Mouse (Mus musculus) G1E-ER4 (cell line): ENCODE results near the gene Pmpcb. TPM values are rescaled to one million over a fixed set of nuclear protein-coding genes. Genes with fewer than 3 reads are reported as not detected.

Experiments used
- GATA1 ChIP-seq: IDR thresholded peaks from one replicate; pipeline ENCODE4 v1.8.0; 2012; ENCODE audit warnings: low read length, inconsistent platforms
- polyA plus RNA-seq: library from polyadenylated mRNA; stranded (reverse); fragments of >175 nt; gene quantifications from 2 replicates; pipeline ENCODE4 v1.2.3, GENCODE M21; 2012

The Pmpcb gene
- 44.5 and 58.8 TPM in 2 replicates for polyA plus RNA-seq

GRCm38 (mm10) chr5:21736956-21737585 lies at the start of gene Pmpcb:
Gene Pmpcb (plus strand): TSS chr5:21737141.
- TF ChIP-seq GATA1 = no peak

GRCm38 (mm10) chr5:21692230-21692629 lies 44.7 kb upstream of the Pmpcb start:
- TF ChIP-seq GATA1 = no peak

GRCm38 (mm10) chr5:21693372-21693870 lies 43.5 kb upstream of the Pmpcb start:
- TF ChIP-seq GATA1 = no peak

- no peak for TF ChIP-seq GATA1
Measured at GRCm38 (mm10) chr5:21694854-21695490, 42.0 kb upstream of the Pmpcb start.

- TF ChIP-seq GATA1 = no peak
Measured at GRCm38 (mm10) chr5:21700272-21700821, 36.6 kb upstream of the Pmpcb start.

GRCm38 (mm10) chr5:21700934-21701333 lies 36.0 kb upstream of the Pmpcb start:
- no peak for TF ChIP-seq GATA1

GRCm38 (mm10) chr5:21701351-21702008 lies 35.5 kb upstream of the Pmpcb start, which contains the start of gene Napepld:
Gene Napepld (minus strand): TSS chr5:21701396.
- TF ChIP-seq GATA1 = no peak

- no peak for TF ChIP-seq GATA1
Measured at GRCm38 (mm10) chr5:21702009-21702364, 35.0 kb upstream of the Pmpcb start.

- no peak for TF ChIP-seq GATA1
Measured at GRCm38 (mm10) chr5:21702873-21703475, 34.0 kb upstream of the Pmpcb start.

GRCm38 (mm10) chr5:21703708-21704107 lies 33.2 kb upstream of the Pmpcb start:
- TF ChIP-seq GATA1 = peak; percentile 17

- TF ChIP-seq GATA1 = no peak
Measured at GRCm38 (mm10) chr5:21706546-21706945, 30.4 kb upstream of the Pmpcb start.

- TF ChIP-seq GATA1 = no peak
Measured at GRCm38 (mm10) chr5:21712127-21712715, 24.7 kb upstream of the Pmpcb start.

GRCm38 (mm10) chr5:21714447-21714846 lies 22.5 kb upstream of the Pmpcb start:
- TF ChIP-seq GATA1 = no peak

GRCm38 (mm10) chr5:21717165-21717715 lies 19.7 kb upstream of the Pmpcb start:
- TF ChIP-seq GATA1 = no peak

- no peak for TF ChIP-seq GATA1
Measured at GRCm38 (mm10) chr5:21718546-21718945, 18.4 kb upstream of the Pmpcb start.
